Mouse (Mus musculus) forebrain, embryonic 11.5 days (tissue): ENCODE measurements around the gene Rpl13a. TPM values are rescaled to one million over a fixed set of nuclear protein-coding genes. Genes with fewer than 3 reads are reported as not detected.

Experiments used
- ATAC-seq: fragments of 200-750 bp; cut with Nextera tagmentation; replicated peaks from 2 replicates; pipeline ENCODE4 v1.8.0; 2017; ENCODE audit warnings: moderate TSS enrichment; ENCODE audit not compliant: low FRiP score
- DNase-seq: peaks from one replicate; pipeline ENCODE4 v3.0.0-alpha.2; 2017; ENCODE audit warnings: low spot score
- H3K27ac ChIP-seq: fragments of 300-500 bp; sonication (generic); 2 replicates; pipeline ENCODE4 v1.5.1; 2014; ENCODE audit warnings: low read depth, low read length
- H3K27me3 ChIP-seq: fragments of 300-500 bp; sonication (generic); 2 replicates; pipeline ENCODE4 v1.6.1; 2014; ENCODE audit warnings: mild to moderate bottlenecking, low read length, mixed read lengths; ENCODE audit not compliant: control insufficient read depth, insufficient read depth
- H3K36me3 ChIP-seq: fragments of 300-500 bp; sonication (generic); 2 replicates; pipeline ENCODE4 v1.6.1; 2014; ENCODE audit warnings: mild to moderate bottlenecking, low read length, moderate library complexity, mixed read lengths; ENCODE audit not compliant: control insufficient read depth, insufficient read depth
- H3K4me1 ChIP-seq: fragments of 300-500 bp; sonication (generic); replicated peaks from 2 replicates; pipeline ENCODE4 v1.6.1; 2014; ENCODE audit warnings: low read length, mixed read lengths; ENCODE audit not compliant: control insufficient read depth, insufficient read depth
- H3K4me2 ChIP-seq: fragments of 300-500 bp; sonication (generic); 2 replicates; pipeline ENCODE4 v1.6.1; 2014; ENCODE audit warnings: low read depth, mild to moderate bottlenecking, low read length, moderate library complexity, mixed read lengths; ENCODE audit not compliant: severe bottlenecking
- H3K4me3 ChIP-seq: fragments of 300-500 bp; sonication (generic); 2 replicates; pipeline ENCODE4 v1.5.1; 2014; ENCODE audit warnings: low read depth, low read length
- H3K9ac ChIP-seq: fragments of 300-500 bp; sonication (generic); 2 replicates; pipeline ENCODE4 v1.6.1; 2014; ENCODE audit warnings: low read length
- H3K9me3 ChIP-seq: fragments of 300-500 bp; sonication (generic); 2 replicates; pipeline ENCODE4 v1.6.1; 2016; ENCODE audit warnings: low read length, mixed read lengths; ENCODE audit not compliant: control insufficient read depth
- WGBS: fragments of 180-500 bp; shearing (Covaris S2); extraction: QIAGEN DNeasy Blood & Tissue Kit; methylation state at CpG from one replicate; pipeline ENCODE4 v1.1.7; 2014; 5-methylcytosine and 5-hydroxymethylcytosine counted together
- polyA plus RNA-seq: library from polyadenylated mRNA; unstranded; fragments of >200 nt; fragmentation: Nextera tagmentation; extraction: Ambion mirVana; gene quantifications from 2 replicates; pipeline ENCODE4 v1.2.1, GENCODE M21; 2014

The Rpl13a gene
- polyA plus RNA-seq, 1 experiment from 2014 or later = 1,164 TPM

GRCm38 (mm10) chr7:45107052-45107645 lies 21.4 kb downstream of the Rpl13a start:
- DNase-seq (no peak), ATAC-seq (no peak)
- Histone ChIP-seq H3K4me1 (no peaks in the 10 kb centered on the region), H3K27me3 (no peaks in the 10 kb centered on the region), H3K4me2 (no peak overlapping the region), H3K27ac (no peak overlapping the region), H3K36me3 (no peaks in the 10 kb centered on the region), H3K9me3 (no peaks in the 10 kb centered on the region), H3K9ac (no peak overlapping the region), H3K4me3 (no peak overlapping the region)
- 70% methylated on average over 5 of the region's 5 CpGs for WGBS

DNA sequence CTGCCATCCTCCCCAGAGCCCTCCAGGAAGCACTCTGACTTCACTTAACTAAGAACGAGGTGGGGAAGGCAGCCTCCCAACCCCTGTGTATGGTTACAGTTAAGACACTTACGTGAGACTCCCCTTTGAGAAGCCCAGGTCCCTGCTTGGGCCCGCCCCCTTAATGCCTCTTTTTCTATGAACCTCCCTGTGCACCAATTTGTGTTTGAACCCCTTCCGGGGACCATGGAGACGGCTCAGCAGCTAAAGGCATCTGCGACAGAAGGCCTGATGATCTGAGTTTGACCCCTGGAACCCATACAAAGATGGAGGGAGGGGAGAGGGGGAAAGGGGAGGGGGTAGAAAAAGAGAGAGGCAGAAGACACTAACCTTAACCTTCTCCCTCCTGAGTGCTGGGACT lies 22.1 kb downstream of the Rpl13a start:
- Histone ChIP-seq H3K4me2 (no peak overlapping the region), H3K27ac (no peak overlapping the region), H3K36me3 (no peaks in the 10 kb centered on the region), H3K9me3 (no peaks in the 10 kb centered on the region), H3K27me3 (no peaks in the 10 kb centered on the region), H3K4me3 (no peak overlapping the region), H3K4me1 (no peaks in the 10 kb centered on the region), H3K9ac (no peak overlapping the region; the same call in 1 of the 2 replicates)
- no peak for ATAC-seq
- no peak for DNase-seq
- WGBS = 44% methylated on average over 6 of the region's 6 CpGs

GRCm38 (mm10) chr7:45105491-45105890 lies 23.1 kb downstream of the Rpl13a start:
- no peaks in the 10 kb centered on the region for H3K36me3 ChIP-seq
- H3K4me3 ChIP-seq = no peak overlapping the region
- no peaks in the 10 kb centered on the region for H3K4me1 ChIP-seq
- H3K9me3 ChIP-seq = no peaks in the 10 kb centered on the region
- DNase-seq = no peak
- no peak overlapping the region for H3K27ac ChIP-seq
- WGBS = 82% methylated on average over 8 of the region's 8 CpGs
- no peak overlapping the region for H3K4me2 ChIP-seq
- ATAC-seq = no peak
- H3K9ac ChIP-seq = no peak overlapping the region
- no peaks in the 10 kb centered on the region for H3K27me3 ChIP-seq

DNA sequence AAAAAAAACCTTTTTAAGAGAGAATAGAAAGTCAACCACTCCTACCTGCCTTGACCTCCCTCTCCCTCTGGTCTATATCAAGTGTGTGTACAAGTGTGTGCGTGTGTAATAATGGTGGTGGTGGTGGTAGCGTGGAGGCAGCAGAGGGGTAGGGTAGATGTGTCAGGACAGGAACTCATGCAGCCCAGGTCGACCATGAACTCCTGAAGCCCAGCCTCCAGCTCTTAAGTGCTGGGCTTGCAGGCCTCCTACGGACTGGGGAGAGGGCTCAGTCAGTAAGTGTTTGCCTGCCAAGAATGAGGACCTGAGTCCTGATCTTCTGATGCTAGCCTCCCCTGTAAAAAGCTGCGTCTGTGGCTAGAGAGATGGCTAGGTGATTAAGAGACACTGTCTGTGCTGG lies 23.6 kb downstream of the Rpl13a start:
- no peak for ATAC-seq

GRCm38 (mm10) chr7:45103652-45104180 lies 24.8 kb downstream of the Rpl13a start, which contains the start of gene Fcgrt:
TSS of gene Fcgrt (minus strand) at chr7:45103851.
- H3K27ac ChIP-seq = no peak within 1 kb of the TSS
- H3K9me3 ChIP-seq = no peaks in the 10 kb centered on the region
- 76% methylated on average over 7 of the region's 7 CpGs for WGBS
- no peak within 1 kb of the TSS for H3K4me3 ChIP-seq
- H3K27me3 ChIP-seq = no peaks in the 10 kb centered on the region
- no peak for ATAC-seq
- H3K36me3 ChIP-seq = no peaks in the 10 kb centered on the region
- no peak within 1 kb of the TSS for H3K9ac ChIP-seq
- H3K4me2 ChIP-seq = no peak within 1 kb of the TSS
- DNase-seq = no peak
- no peaks in the 10 kb centered on the region for H3K4me1 ChIP-seq

More for the DNA sequence above, 23.6 kb downstream of the Rpl13a start:
- Histone ChIP-seq H3K27me3 (no peaks in the 10 kb centered on the region), H3K27ac (no peak overlapping the region), H3K4me2 (no peak overlapping the region), H3K36me3 (no peaks in the 10 kb centered on the region), H3K9ac (no peak overlapping the region), H3K4me3 (no peak overlapping the region), H3K4me1 (no peaks in the 10 kb centered on the region), H3K9me3 (no peaks in the 10 kb centered on the region)
- 84% methylated on average over 5 of the region's 5 CpGs for WGBS
- DNase-seq = no peak

DNA sequence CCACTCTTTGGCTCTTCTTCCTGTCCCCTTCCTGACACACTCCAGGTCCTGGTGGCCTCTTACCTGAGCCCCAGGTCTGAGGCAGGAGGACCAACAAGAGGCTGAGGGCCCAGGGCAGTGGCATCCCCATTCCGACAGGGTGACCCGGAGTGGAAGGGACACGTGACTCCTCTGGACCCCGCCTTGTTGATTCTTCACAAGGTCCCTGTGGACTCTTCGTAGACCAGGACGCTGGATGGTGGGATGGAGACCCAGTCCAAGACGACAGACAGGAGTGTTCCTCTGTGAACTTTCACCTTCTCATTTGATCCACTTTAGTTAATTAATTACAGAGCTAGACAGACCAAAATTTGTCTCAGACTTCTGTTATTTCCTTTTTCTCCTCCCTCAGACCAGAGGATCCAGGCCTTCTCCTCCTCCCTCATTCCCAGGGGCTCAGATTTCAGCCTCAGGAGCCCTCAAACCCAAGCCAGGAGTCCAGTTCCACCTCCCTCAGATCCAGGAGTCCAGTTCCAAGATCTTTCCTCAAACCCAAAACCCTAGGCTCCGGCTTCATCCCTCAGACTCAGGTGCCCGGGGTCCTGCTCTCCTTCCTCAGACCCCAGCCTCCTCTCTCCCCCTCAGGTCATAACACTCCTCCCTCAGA lies 25.5 kb downstream of the Rpl13a start:
- 85% methylated on average over 9 of the region's 9 CpGs for WGBS
- no peak overlapping the region for H3K4me3 ChIP-seq
- H3K27ac ChIP-seq = no peak overlapping the region

DNA sequence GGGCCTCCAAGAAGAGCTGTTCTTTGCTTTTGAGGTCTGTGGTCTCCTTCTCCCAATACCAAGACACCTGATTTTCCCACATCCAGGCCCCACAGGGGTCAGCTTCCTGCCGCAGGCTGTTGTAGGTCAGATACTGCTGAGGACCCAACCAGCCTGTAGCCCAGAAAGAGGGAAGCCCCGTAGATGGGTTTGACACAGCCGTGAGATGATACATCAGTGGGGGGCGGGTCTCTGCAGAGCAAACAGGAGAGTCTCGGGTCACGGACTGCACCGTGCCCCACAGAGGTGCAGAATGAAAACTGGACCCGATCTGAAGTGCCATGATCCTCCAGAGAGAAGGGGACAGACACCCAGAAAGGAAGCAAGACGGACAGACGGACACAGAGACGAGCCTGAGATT lies 26.1 kb downstream of the Rpl13a start:
- H3K9me3 ChIP-seq = no peaks in the 10 kb centered on the region
- no peaks in the 10 kb centered on the region for H3K36me3 ChIP-seq
- H3K27me3 ChIP-seq = no peaks in the 10 kb centered on the region
- no peak overlapping the region for H3K4me3 ChIP-seq
- WGBS = 91% methylated on average over 11 of the region's 11 CpGs
- no peak overlapping the region for H3K4me2 ChIP-seq
- H3K27ac ChIP-seq = no peak overlapping the region
- H3K9ac ChIP-seq = no peak overlapping the region
- no peak for DNase-seq
- H3K4me1 ChIP-seq = no peaks in the 10 kb centered on the region
- ATAC-seq = no peak

More for the DNA sequence above, 25.5 kb downstream of the Rpl13a start:
- no peaks in the 10 kb centered on the region for H3K36me3 ChIP-seq
- no peaks in the 10 kb centered on the region for H3K9me3 ChIP-seq
- no peaks in the 10 kb centered on the region for H3K4me1 ChIP-seq
- H3K27me3 ChIP-seq = no peaks in the 10 kb centered on the region
- H3K9ac ChIP-seq = no peak overlapping the region
- DNase-seq (no peak), ATAC-seq (no peak)
- H3K4me2 ChIP-seq = no peak overlapping the region

DNA sequence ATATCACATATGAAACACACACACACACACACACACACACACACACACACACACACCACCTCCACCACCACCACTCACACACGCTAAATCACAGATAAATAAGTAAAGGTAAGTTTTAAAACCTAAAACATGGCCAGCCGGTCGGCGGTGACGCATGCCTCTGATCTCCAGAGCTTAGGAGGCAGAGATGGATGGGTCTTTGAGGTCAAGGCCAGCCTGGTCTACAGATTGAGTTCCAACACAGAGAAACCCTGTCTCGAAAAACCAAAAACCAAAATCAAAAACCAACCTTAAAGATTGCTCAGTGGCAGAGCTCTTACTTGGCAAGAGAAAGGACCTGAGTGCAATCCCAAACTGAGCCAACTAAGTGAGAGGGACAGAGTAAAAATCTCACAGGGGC lies 28.5 kb downstream of the Rpl13a start:
- Histone ChIP-seq H3K4me1 (no peaks in the 10 kb centered on the region), H3K4me3 (no peak overlapping the region), H3K9me3 (no peaks in the 10 kb centered on the region), H3K27ac (no peak overlapping the region), H3K36me3 (no peaks in the 10 kb centered on the region), H3K9ac (no peak overlapping the region), H3K27me3 (no peaks in the 10 kb centered on the region), H3K4me2 (no peak overlapping the region)
- ATAC-seq (no peak), DNase-seq (no peak)
- 96% methylated on average over 6 of the region's 6 CpGs for WGBS
